Mouse (Mus musculus): ENCODE results near the gene Slc38a3.

- no peak for TF ChIP-seq CTCF (IDR thresholded peaks at IDR 0.05; ENCODE audit: low read depth)
- no peak for TF ChIP-seq EP300 (IDR thresholded peaks at IDR 0.05; ENCODE audit: low read depth)
Observed at GRCm38 (mm10) chr9:107659961-107660360, 9.4 kb downstream of the Slc38a3 start.

Data from liver, embryonic 14.5 days (tissue).